Mouse (Mus musculus) spleen, adult 12 weeks (tissue): Measurements from ENCODE around the gene Gm13691.
"Not testable (repeated sequence)": the region's sequence is repeated elsewhere in the genome, so short reads cannot be mapped to it uniquely, and the experiment has no call there.

Experiments
- DNase-seq: peaks from one replicate; pipeline ENCODE4 v3.0.0; 2022; ENCODE audit warnings: low spot score

The Gm13691 gene

GRCm38 (mm10) chr2:84035997-84036396 is 45.6 kb downstream of the Gm13691 start:
- DNase-seq: no peak

GRCm38 (mm10) chr2:84037304-84037703 is 47.0 kb downstream of the Gm13691 start:
- DNase-seq: no peak

GRCm38 (mm10) chr2:84037943-84038342 is 47.6 kb downstream of the Gm13691 start:
- DNase-seq: not testable (repeated sequence)

- no peak for DNase-seq
Observed at GRCm38 (mm10) chr2:84039277-84039676, 48.9 kb downstream of the Gm13691 start.
